In genomic region chr14:22598638-22599037, GRCm38 (mm10) we compare ENCODE assay signal across 27 mouse cellular contexts.
DNase-seq lines count a peak whose midpoint lies in the region; ATAC-seq and TF ChIP-seq lines count a peak whose summit lies in the region.
"Had no signal": no experiment of that assay in that cellular context is flagged by ENCODE, and none has a peak within 500 bp of the region (broad histone marks: within the 10 kb centered on the region; RNA-seq: fewer than 3 reads in every experiment).

No protein-coding gene starts in this region.

- no peak overlapping the region for H3K4me2 ChIP-seq in forebrain, embryonic 14.5 days (ENCODE audit: low read length)
- no peak overlapping the region for H3K4me2 ChIP-seq in forebrain, embryonic 16.5 days (ENCODE audit: low read length)
- no peak overlapping the region for H3K4me2 ChIP-seq in midbrain, embryonic 11.5 days
- no peak overlapping the region for H3K4me2 ChIP-seq in midbrain, postnatal 0 days (ENCODE audit: low read depth, low read length, poor library complexity, severe bottlenecking)
- H3K4me2 ChIP-seq: embryonic facial prominence, embryonic 13.5 days; embryonic facial prominence, embryonic 15.5 days; forebrain, embryonic 13.5 days had no signal

- H3K27me3 ChIP-seq in forebrain, embryonic 14.5 days (replicated peaks; ENCODE audit: control insufficient read depth, insufficient read depth, low read length), result no peaks in the 10 kb centered on the region
- 0 out of 2 replicates have a peak, but pooled peaks cover 3% of the 10 kb centered on the region for H3K27me3 ChIP-seq in forebrain, embryonic 16.5 days (replicated peaks; ENCODE audit: control insufficient read depth, insufficient read depth, low read length)
- no peaks in the 10 kb centered on the region for H3K27me3 ChIP-seq in midbrain, embryonic 11.5 days (ENCODE audit: control insufficient read depth, insufficient read depth, low read length)
- H3K27me3 ChIP-seq in midbrain, postnatal 0 days (ENCODE audit: insufficient read depth, low read length), result no peaks in the 10 kb centered on the region; the same call in 1 of the 2 replicates
- H3K27me3 ChIP-seq: CH12.LX; embryonic facial prominence, embryonic 13.5 days; embryonic facial prominence, embryonic 15.5 days; Patski had no signal

- H3K4me1 ChIP-seq in forebrain, embryonic 14.5 days (ENCODE audit: control insufficient read depth, insufficient read depth, low read length), result peaks cover 4% of the 10 kb centered on the region; the same call in 1 of the 2 replicates
- H3K4me1 ChIP-seq in forebrain, embryonic 16.5 days (replicated peaks; ENCODE audit: control insufficient read depth, insufficient read depth, low read length), result peaks cover 19% of the 10 kb centered on the region
- H3K4me1 ChIP-seq in midbrain, embryonic 11.5 days (ENCODE audit: control insufficient read depth, insufficient read depth, low read length), result no peaks in the 10 kb centered on the region; the same call in 1 of the 2 replicates
- peaks cover 3% of the 10 kb centered on the region; the same call in 1 of the 2 replicates for H3K4me1 ChIP-seq in midbrain, postnatal 0 days (ENCODE audit: insufficient read depth, low read length)

- H3K27ac ChIP-seq in forebrain, embryonic 14.5 days (ENCODE audit: low read depth, low read length), result no peak overlapping the region
- no peak overlapping the region for H3K27ac ChIP-seq in forebrain, embryonic 16.5 days (ENCODE audit: low read length)
- no peak overlapping the region for H3K27ac ChIP-seq in midbrain, embryonic 11.5 days (ENCODE audit: low read depth, low read length)
- no peak overlapping the region for H3K27ac ChIP-seq in midbrain, postnatal 0 days (ENCODE audit: low read depth, low read length)
- H3K27ac ChIP-seq: embryonic facial prominence, embryonic 13.5 days; embryonic facial prominence, embryonic 15.5 days; forebrain, embryonic 13.5 days had no signal

- H3K9ac ChIP-seq in forebrain, embryonic 14.5 days (ENCODE audit: low read length), result no peak overlapping the region
- no peak overlapping the region for H3K9ac ChIP-seq in forebrain, embryonic 16.5 days (replicated peaks; ENCODE audit: low read depth, low read length)
- no peak overlapping the region for H3K9ac ChIP-seq in midbrain, embryonic 11.5 days (ENCODE audit: low read length)
- no peak overlapping the region for H3K9ac ChIP-seq in midbrain, postnatal 0 days (replicated peaks; ENCODE audit: low read length, poor library complexity, severe bottlenecking)
- H3K9ac ChIP-seq: embryonic facial prominence, embryonic 13.5 days; embryonic facial prominence, embryonic 15.5 days; forebrain, embryonic 13.5 days; forebrain, postnatal 0 days had no signal

- H3K4me3 ChIP-seq in forebrain, embryonic 14.5 days (ENCODE audit: low read depth, low read length), result no peak overlapping the region
- no peak overlapping the region for H3K4me3 ChIP-seq in forebrain, embryonic 16.5 days (replicated peaks; ENCODE audit: low read length)
- no peak overlapping the region for H3K4me3 ChIP-seq in midbrain, embryonic 11.5 days (ENCODE audit: low read depth, low read length)
- H3K4me3 ChIP-seq in midbrain, postnatal 0 days (ENCODE audit: low read depth, low read length), result no peak overlapping the region
- H3K4me3 ChIP-seq: embryonic facial prominence, embryonic 13.5 days; embryonic facial prominence, embryonic 15.5 days; forebrain, embryonic 13.5 days had no signal

- no peak for TF ChIP-seq CTCF in midbrain, postnatal 0 days (IDR thresholded peaks at IDR 0.05)

- no peaks in the 10 kb centered on the region for H3K9me3 ChIP-seq in forebrain, embryonic 14.5 days (replicated peaks; ENCODE audit: control insufficient read depth, low read length)
- H3K9me3 ChIP-seq in forebrain, embryonic 16.5 days (ENCODE audit: control insufficient read depth, low read length), result no peaks in the 10 kb centered on the region
- no peaks in the 10 kb centered on the region for H3K9me3 ChIP-seq in midbrain, embryonic 11.5 days (ENCODE audit: control insufficient read depth, low read length)
- H3K9me3 ChIP-seq in midbrain, postnatal 0 days (ENCODE audit: low read length), result no peaks in the 10 kb centered on the region
- H3K9me3 ChIP-seq: embryonic facial prominence, embryonic 13.5 days; embryonic facial prominence, embryonic 15.5 days; forebrain, embryonic 13.5 days had no signal

- H3K36me3 ChIP-seq in forebrain, embryonic 14.5 days (ENCODE audit: control insufficient read depth, insufficient read depth, low read length), result no peaks in the 10 kb centered on the region
- H3K36me3 ChIP-seq in forebrain, embryonic 16.5 days (ENCODE audit: control insufficient read depth, insufficient read depth), result no peaks in the 10 kb centered on the region
- no peaks in the 10 kb centered on the region for H3K36me3 ChIP-seq in midbrain, embryonic 11.5 days (ENCODE audit: control insufficient read depth, insufficient read depth, low read length)
- no peaks in the 10 kb centered on the region for H3K36me3 ChIP-seq in midbrain, postnatal 0 days (ENCODE audit: insufficient read depth, low read length)
- H3K36me3 ChIP-seq: embryonic facial prominence, embryonic 13.5 days; embryonic facial prominence, embryonic 15.5 days; G1E had no signal

- WGBS in forebrain, embryonic 14.5 days, result 15% methylated on average over 5 of the region's 5 CpGs
- WGBS in forebrain, embryonic 16.5 days, result 26% methylated on average over 5 of the region's 5 CpGs
- 81% methylated on average over 5 of the region's 5 CpGs for WGBS in midbrain, embryonic 11.5 days
- WGBS in midbrain, postnatal 0 days, result 68% methylated on average over 5 of the region's 5 CpGs

- no peak for ATAC-seq in forebrain, embryonic 14.5 days
- ATAC-seq in forebrain, embryonic 16.5 days, result no peak
- no peak for ATAC-seq in midbrain, embryonic 11.5 days (ENCODE audit: low FRiP score)
- no peak for ATAC-seq in midbrain, postnatal 0 days (ENCODE audit: low FRiP score)
- ATAC-seq: activated CD4-positive, CD25-positive, alpha-beta regulatory T cell, adult 4 months; CD4-positive, CD25-positive, alpha-beta regulatory T cell, adult 4 months; forebrain, embryonic 13.5 days; forebrain, postnatal 0 days; Patski had no signal

- DNase-seq in forebrain, embryonic 14.5 days (ENCODE audit: low spot score), result peak; percentile 52
- DNase-seq in midbrain, embryonic 11.5 days (ENCODE audit: low spot score, missing footprints), result peak; percentile 44
- DNase-seq in midbrain, postnatal 0 days (ENCODE audit: low spot score), result no peak
- peak; percentile 58 for DNase-seq in retina, embryonic 14.5 days (ENCODE audit: low spot score)
- no peak for DNase-seq in testis, postnatal 14 days (ENCODE audit: low spot score)
- DNase-seq in lung, adult 18-20 months, result no peak
- DNase-seq: adrenal gland, adult 8-10 months; adrenal gland, postnatal 14 days; adrenal gland, postnatal 36 days; B cell, adult 2 months; cerebellum, adult 11 months; cerebellum, adult 18-20 months; cerebellum, adult 8-10 months; cerebellum, adult 9-11 months; cerebellum, postnatal 14 days; cerebellum, postnatal 36 days; embryo, embryonic 11 days; forebrain, postnatal 0 days had no signal

Comparison
In these comparisons a context has a peak if more than half of its experiments do, and no peak if none do; other contexts are left out.
1. DNase-seq: peak in forebrain, embryonic 14.5 days (single experiment), midbrain, embryonic 11.5 days (single experiment) and retina, embryonic 14.5 days (single experiment); none in midbrain, postnatal 0 days (single experiment), testis, postnatal 14 days (single experiment) and lung, adult 18-20 months (0 of 2).